Mouse (Mus musculus): ENCODE data around the gene Hk1. TPM values are rescaled to one million over a fixed set of nuclear protein-coding genes. Genes with fewer than 3 reads are reported as not detected.
A peak's percentile ranks its signal among the peaks of the same experiment; 100 is the strongest.

Hk1 gene
- polyA plus RNA-seq, 1 experiment from 2014 or later, result 33.7 TPM

DNA sequence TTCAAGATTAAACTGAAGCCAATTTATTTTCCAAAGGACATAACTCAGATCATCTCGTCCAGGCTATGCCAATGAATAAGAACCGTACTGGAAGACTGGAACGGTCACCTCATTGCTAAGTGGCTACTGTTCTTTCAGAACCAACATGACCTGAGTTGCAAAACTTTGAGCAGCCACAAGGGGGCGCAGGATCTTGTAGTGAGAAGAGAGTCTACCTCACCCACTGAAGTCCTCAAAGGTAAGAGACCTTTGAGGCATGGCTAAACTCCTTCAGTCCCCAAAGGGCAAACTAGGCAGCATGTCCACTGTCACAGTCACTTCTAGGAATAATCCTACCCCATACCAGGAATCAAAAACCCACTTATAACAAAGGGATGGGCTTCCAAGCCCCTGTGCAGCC lies 104.5 kb downstream of the Hk1 start:
- H3K4me3 ChIP-seq, result no peak overlapping the region
- H3K9me3 ChIP-seq (replicated peaks), result no peaks in the 10 kb centered on the region
- 40% methylated on average over 4 of the region's 4 CpGs for WGBS
- H3K4me1 ChIP-seq, result no peaks in the 10 kb centered on the region
- DNase-seq (ENCODE audit: low spot score), result peak; percentile 90
- no peaks in the 10 kb centered on the region for H3K27me3 ChIP-seq (ENCODE audit: low read depth, poor library complexity, severe bottlenecking)
- no peak overlapping the region for H3K27ac ChIP-seq
- peaks cover 22% of the 10 kb centered on the region for H3K36me3 ChIP-seq

DNA sequence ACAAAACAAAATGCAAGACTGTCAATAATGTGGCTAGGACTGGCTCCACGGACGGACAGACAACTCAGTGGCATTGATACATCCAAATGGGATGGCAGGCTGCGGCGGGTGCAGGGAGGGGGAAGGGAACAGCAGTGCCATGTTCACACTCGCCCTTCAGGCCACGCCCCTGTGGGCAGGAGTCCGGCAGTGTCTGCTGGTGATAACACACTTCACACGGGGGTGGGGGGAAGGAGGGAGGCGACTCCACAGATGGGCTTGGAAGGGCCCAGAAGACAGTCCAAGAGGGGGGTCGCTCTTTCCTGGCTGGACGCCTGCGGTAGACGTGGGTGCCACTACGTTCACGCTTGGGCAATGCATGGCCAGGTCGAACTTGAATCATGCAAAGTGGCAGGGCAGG lies 110.4 kb downstream of the Hk1 start:
- peaks cover 19% of the 10 kb centered on the region for H3K36me3 ChIP-seq
- H3K9me3 ChIP-seq (replicated peaks), result no peaks in the 10 kb centered on the region
- no peak for DNase-seq (ENCODE audit: low spot score)
- H3K4me3 ChIP-seq, result no peak overlapping the region
- H3K4me1 ChIP-seq, result no peaks in the 10 kb centered on the region
- 76% methylated on average over 16 of the region's 16 CpGs for WGBS
- no peaks in the 10 kb centered on the region for H3K27me3 ChIP-seq (ENCODE audit: low read depth, poor library complexity, severe bottlenecking)
- no peak overlapping the region for H3K27ac ChIP-seq

DNA sequence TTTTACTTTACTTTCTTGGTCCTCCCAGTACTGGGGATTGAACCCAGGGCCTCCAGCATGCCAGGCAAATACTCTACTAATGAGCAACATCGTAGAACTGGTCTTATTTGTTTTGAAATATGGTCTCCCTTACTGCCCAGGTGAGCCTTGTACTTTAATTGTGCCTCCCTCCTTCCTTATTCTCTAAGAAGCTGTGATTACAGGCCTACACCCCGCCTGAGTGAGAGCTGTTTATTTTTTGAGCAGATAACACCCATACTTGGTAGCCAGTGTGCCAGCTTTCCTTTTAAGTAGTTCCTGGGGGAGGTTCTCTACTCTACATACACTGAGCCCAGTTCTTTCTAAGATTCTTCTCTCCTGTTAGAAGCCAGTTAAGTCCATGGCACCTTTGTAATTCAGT lies 115.4 kb downstream of the Hk1 start:
- H3K36me3 ChIP-seq, result peaks cover 3% of the 10 kb centered on the region
- 41% methylated on average over 2 of the region's 2 CpGs for whole genome bisulfite sequencing
- no peak overlapping the region for H3K4me3 ChIP-seq
- H3K27me3 ChIP-seq (ENCODE audit: low read depth, poor library complexity, severe bottlenecking), result no peaks in the 10 kb centered on the region
- H3K27ac ChIP-seq, result no peak overlapping the region
- H3K9me3 ChIP-seq (replicated peaks), result no peaks in the 10 kb centered on the region
- H3K4me1 ChIP-seq, result peaks cover 14% of the 10 kb centered on the region
- DNase-seq (ENCODE audit: low spot score), result no peak

DNA sequence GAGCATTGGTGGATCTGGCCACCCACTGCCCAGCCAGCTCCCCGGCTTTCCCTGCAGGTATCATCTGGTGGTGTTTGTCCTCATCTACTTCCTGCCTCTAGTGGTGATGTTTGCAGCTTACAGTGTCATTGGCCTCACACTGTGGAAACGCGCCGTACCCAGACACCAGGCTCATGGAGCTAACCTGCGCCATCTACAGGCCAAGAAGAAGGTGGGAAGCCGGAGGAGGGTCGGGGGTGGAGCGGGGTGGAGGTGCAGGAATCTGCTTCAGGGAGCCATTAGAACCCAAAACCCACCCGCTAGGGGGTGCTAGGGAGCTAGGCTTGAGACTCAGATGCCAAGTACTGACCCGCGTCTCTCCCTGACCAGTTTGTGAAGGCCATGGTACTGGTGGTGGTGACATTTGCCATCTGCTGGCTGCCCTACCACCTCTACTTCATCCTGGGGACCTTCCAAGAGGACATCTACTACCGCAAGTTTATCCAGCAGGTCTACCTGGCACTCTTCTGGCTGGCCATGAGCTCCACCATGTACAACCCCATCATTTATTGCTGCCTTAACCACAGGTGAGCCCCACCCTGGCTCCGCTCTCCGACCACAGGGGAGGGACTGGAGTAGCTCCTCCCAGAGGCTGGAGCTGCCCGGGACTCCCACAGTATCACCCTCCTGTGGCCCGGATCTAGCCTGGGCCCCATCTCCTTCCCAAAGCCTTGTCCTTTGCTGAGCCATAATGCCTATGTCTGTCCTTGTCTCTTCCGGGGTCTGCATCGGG lies 118.4 kb downstream of the Hk1 start:
- Histone ChIP-seq H3K36me3 (no peaks in the 10 kb centered on the region), H3K9me3 (replicated peaks) (no peaks in the 10 kb centered on the region), H3K27ac (no peak overlapping the region), H3K4me3 (no peak overlapping the region), H3K27me3 (ENCODE audit: low read depth, poor library complexity, severe bottlenecking) (no peaks in the 10 kb centered on the region), H3K4me1 (peaks cover 14% of the 10 kb centered on the region)
- DNase-seq (ENCODE audit: low spot score), result peak; percentile 91
- 17% methylated on average over 18 of the region's 18 CpGs for WGBS

DNA sequence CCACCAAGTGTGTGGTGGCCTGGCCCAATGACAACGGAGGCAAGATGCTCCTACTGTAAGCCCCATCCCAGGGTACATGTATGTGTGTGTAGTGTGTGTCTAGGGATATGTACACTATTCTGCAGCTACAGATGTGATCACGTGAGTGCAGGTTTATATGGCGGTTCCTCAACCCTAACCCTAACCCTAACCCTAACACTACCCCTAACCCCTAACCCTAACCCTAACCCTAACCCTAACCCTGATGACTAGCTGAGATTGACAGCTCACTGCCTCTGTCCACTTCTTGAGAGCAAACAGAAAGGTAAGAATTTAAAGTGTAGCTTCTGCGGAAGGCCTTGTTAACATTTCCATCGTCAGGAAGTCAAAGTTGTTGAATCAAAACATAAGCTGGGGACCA lies 121.4 kb downstream of the Hk1 start:
- Histone ChIP-seq H3K9me3 (replicated peaks) (no peaks in the 10 kb centered on the region), H3K4me3 (no peak overlapping the region), H3K27ac (no peak overlapping the region), H3K4me1 (peaks cover 14% of the 10 kb centered on the region), H3K27me3 (ENCODE audit: low read depth, poor library complexity, severe bottlenecking) (no peaks in the 10 kb centered on the region), H3K36me3 (no peaks in the 10 kb centered on the region)
- WGBS, result 90% methylated on average over 5 of the region's 5 CpGs
- DNase-seq (ENCODE audit: low spot score), result no peak

DNA sequence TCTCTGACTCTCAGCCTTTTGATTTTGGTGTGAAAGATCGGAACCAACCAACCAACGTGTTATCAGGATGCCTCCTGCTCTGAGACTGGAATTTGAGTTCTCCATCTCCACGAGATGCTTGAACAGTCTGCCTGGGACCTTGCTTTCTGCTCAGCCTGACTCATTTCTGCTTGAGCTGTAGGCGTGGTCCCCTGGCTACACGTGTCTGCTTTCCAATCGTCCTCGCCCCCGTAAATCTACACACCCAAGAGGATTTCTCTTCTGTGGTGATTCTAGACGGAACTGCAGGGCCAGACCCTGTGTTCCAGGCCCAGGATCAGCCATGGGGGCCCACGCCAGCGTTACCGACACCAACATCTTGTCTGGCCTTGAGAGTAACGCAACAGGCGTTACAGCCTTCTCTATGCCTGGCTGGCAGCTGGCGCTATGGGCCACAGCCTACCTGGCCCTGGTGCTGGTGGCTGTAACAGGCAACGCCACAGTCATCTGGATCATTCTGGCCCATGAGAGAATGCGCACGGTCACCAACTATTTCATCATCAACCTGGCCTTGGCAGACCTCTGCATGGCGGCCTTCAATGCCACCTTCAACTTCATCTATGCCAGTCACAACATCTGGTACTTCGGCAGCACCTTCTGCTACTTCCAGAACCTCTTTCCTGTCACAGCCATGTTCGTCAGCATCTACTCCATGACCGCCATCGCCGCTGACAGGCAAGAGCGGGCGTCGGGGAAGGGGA lies 127.0 kb downstream of the Hk1 start:
- no peak overlapping the region for H3K4me3 ChIP-seq
- 0 out of 2 replicates have a peak, but pooled peaks cover 3% of the 10 kb centered on the region for H3K4me1 ChIP-seq
- DNase-seq (ENCODE audit: low spot score), result no peak
- H3K27me3 ChIP-seq (ENCODE audit: low read depth, poor library complexity, severe bottlenecking), result peaks cover 13% of the 10 kb centered on the region
- no peak overlapping the region for H3K27ac ChIP-seq
- H3K9me3 ChIP-seq (replicated peaks), result no peaks in the 10 kb centered on the region
- H3K36me3 ChIP-seq, result no peaks in the 10 kb centered on the region
- WGBS, result 88% methylated on average over 27 of the region's 27 CpGs

DNA sequence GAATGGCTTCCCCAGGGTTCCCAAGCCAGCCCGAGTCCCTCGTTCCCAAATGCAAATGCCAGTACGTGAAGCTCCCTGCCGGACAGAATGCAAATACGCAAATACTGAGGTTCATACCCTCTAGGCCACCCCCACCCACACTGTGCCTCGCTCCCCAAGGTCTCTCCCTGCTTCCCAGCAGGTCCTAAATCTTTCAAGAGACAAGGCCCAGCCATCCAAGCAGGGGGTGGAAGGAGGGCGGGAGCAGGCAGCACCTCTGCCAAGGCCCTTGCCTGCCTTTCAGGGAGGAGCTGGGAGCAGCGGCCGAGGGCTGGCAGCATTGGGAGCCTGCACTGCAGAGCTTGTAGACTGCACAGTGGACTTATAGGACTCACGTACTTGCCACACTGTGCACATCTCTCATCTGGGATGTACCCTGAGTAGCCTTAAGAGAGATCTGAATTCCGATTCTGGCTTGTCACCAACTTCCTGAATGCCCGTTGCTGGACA lies 127.7 kb downstream of the Hk1 start, which contains the start of gene Tacr2:
Gene Tacr2, plus strand, starts transcription at position 439 of the 489 bp plus-strand sequence.
- Histone ChIP-seq H3K36me3 (no peaks in the 10 kb centered on the region), H3K27me3 (ENCODE audit: low read depth, poor library complexity, severe bottlenecking) (peaks cover 13% of the 10 kb centered on the region), H3K9me3 (replicated peaks) (no peaks in the 10 kb centered on the region), H3K27ac (no peak within 1 kb of the TSS), H3K4me3 (no peak within 1 kb of the TSS), H3K4me1 (peaks cover 3% of the 10 kb centered on the region; the same call in 1 of the 2 replicates)
- 51% methylated on average over 12 of the region's 12 CpGs for WGBS
- no peak for DNase-seq (ENCODE audit: low spot score)

DNA sequence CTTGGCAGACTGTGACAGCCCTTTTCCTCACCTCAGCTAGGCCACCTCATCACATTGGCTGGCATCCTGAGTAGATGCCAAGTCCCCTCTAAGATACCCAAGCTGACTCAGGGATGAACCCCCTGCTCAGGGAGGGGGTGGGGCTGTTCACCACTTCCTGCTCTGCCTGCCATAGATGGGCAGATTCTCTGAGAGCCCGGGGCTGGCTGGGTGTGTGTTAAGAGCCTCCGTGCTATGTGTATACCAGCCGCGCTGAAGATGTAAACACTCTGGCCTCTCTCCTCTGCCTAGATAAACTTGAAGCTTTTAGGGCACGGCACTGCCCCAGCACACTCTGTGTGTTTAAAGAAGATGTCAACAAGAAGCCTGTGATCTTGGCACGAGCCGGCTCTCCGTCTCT lies 131.9 kb downstream of the Hk1 start:
- WGBS, result 49% methylated on average over 8 of the region's 8 CpGs
- peaks cover 10% of the 10 kb centered on the region for H3K27me3 ChIP-seq (ENCODE audit: low read depth, poor library complexity, severe bottlenecking)
- peaks cover 3% of the 10 kb centered on the region; the same call in 1 of the 2 replicates for H3K4me1 ChIP-seq
- no peak overlapping the region for H3K4me3 ChIP-seq
- no peaks in the 10 kb centered on the region for H3K9me3 ChIP-seq (replicated peaks)
- DNase-seq (ENCODE audit: low spot score), result no peak
- H3K36me3 ChIP-seq, result no peaks in the 10 kb centered on the region
- H3K27ac ChIP-seq, result no peak overlapping the region

DNA sequence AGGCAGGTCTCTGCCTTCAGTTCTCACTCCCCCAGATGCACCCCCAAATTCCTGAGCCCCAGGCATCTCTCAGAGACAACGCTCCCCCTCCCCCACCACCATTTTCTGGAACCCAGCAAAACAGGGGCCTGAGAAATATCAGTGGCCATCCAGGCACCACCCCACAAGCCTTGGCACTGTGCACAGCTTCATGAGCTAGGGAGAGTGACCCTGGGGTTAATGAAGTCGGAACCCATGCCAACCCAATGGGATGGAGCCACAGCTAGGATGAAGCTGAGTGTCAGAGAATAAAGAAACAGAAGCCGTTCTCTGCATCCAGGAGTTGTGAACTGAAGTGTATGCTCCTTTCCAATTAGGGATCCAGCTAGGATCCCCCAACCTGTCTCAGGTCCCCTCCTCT lies 132.6 kb downstream of the Hk1 start:
- no peaks in the 10 kb centered on the region for H3K36me3 ChIP-seq
- H3K27me3 ChIP-seq (ENCODE audit: low read depth, poor library complexity, severe bottlenecking), result peaks cover 5% of the 10 kb centered on the region; the same call in 1 of the 2 replicates
- no peak overlapping the region for H3K27ac ChIP-seq
- H3K4me1 ChIP-seq, result peaks cover 3% of the 10 kb centered on the region; the same call in 1 of the 2 replicates
- H3K9me3 ChIP-seq (replicated peaks), result no peaks in the 10 kb centered on the region
- no peak for DNase-seq (ENCODE audit: low spot score)
- WGBS, result 75% methylated on average over 3 of the region's 3 CpGs
- no peak overlapping the region for H3K4me3 ChIP-seq

DNA sequence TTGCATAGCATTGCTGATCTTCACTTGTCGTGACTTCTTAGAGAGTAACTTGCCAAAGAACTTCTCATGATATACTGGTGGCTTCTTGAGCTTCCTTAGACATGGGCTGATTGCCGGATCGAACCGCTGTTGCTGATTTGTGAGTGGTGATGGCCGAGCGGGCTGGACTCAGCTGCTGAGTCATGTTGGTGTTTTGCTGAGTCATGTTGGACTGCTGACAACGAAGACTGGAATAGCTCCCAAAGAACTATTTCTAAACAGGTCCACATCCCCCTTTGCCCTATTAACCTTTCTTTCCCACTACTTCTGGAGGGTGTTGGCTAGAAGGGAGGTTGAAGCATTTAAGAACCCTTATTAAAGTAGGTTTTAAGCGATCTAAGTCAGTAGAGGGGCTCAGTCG lies 135.6 kb downstream of the Hk1 start:
- Histone ChIP-seq H3K4me3 (no peak overlapping the region), H3K27ac (no peak overlapping the region), H3K27me3 (ENCODE audit: low read depth, poor library complexity, severe bottlenecking) (no peaks in the 10 kb centered on the region), H3K4me1 (peaks cover 7% of the 10 kb centered on the region), H3K36me3 (no peaks in the 10 kb centered on the region), H3K9me3 (replicated peaks) (no peaks in the 10 kb centered on the region)
- WGBS, result 93% methylated on average over 9 of the region's 9 CpGs
- DNase-seq (ENCODE audit: low spot score), result no peak

DNA sequence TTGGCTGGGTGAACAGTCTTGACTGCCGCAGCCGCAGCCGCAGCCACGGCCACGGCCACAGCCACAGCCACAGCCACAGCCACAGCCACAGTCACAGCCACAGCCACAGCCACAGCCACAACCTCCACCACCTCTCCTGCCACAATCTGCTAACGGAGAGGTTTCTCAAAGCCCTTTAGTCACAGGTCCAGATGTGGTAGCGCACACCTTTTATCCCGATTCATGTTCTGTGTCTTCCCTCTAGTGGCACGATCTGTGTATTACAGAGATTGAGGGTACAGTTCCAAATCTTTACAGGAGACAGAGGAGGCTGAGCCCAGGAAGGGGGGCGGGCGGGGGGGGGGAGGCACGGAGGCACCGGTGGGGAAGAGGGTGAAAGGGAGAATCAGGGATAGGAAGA lies 136.8 kb downstream of the Hk1 start:
- Histone ChIP-seq H3K4me1 (peaks cover 7% of the 10 kb centered on the region), H3K4me3 (no peak overlapping the region), H3K27ac (no peak overlapping the region), H3K36me3 (no peaks in the 10 kb centered on the region), H3K9me3 (replicated peaks) (no peaks in the 10 kb centered on the region), H3K27me3 (ENCODE audit: low read depth, poor library complexity, severe bottlenecking) (no peaks in the 10 kb centered on the region)
- WGBS, result 59% methylated on average over 13 of the region's 13 CpGs
- peak; percentile 41 for DNase-seq (ENCODE audit: low spot score)

DNA sequence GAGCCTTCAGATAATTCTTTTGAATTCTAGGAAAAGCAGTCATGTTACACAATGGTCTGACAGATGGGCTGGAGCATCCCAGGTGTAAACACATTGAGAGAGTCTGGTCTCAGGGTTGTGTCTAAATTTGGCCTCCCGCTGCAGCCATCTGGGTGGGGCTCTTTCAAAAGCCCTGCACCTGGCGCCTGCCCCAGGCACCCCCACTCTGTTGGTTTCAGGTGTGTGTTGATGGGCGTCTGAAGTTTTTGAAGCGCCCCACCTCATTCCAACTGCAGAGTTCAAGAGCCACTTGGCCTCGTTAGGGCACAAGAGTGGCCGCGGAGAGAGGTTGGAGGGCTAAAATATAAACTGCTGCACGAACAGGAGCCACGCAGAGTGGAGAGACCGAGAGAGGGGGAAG lies 137.3 kb downstream of the Hk1 start:
- DNase-seq (ENCODE audit: low spot score), result no peak
- 85% methylated on average over 10 of the region's 10 CpGs for WGBS

DNA sequence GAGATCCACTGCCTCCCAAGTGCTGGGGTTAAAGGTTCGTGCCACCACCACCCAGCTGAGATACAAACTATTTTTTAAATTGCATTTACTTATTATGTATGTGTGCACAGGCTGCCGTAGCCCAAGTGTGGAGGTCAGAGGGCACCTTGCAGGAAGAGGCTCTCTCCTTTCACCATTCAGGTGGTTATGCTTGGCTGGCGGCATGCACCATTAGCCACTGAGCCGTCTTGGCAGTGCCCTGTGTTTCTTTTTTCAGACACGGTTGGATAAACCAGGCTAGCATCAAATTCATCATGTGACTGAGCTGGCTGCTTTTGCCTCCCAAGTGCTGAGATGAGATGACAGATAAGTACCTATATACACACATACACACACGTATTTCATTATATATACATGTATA lies 140.4 kb downstream of the Hk1 start:
- Histone ChIP-seq H3K4me3 (no peak overlapping the region), H3K27me3 (ENCODE audit: low read depth, poor library complexity, severe bottlenecking) (0 out of 2 replicates have a peak, but pooled peaks cover 5% of the 10 kb centered on the region), H3K36me3 (no peaks in the 10 kb centered on the region), H3K4me1 (peaks cover 7% of the 10 kb centered on the region), H3K27ac (no peak overlapping the region), H3K9me3 (replicated peaks) (no peaks in the 10 kb centered on the region)
- 71% methylated on average over 6 of the region's 6 CpGs for WGBS
- no peak for DNase-seq (ENCODE audit: low spot score)

More for the DNA sequence above, 137.3 kb downstream of the Hk1 start:
- no peaks in the 10 kb centered on the region for H3K9me3 ChIP-seq (replicated peaks)
- no peaks in the 10 kb centered on the region for H3K36me3 ChIP-seq
- no peak overlapping the region for H3K4me3 ChIP-seq
- peaks cover 7% of the 10 kb centered on the region for H3K4me1 ChIP-seq
- no peak overlapping the region for H3K27ac ChIP-seq
- no peaks in the 10 kb centered on the region for H3K27me3 ChIP-seq (ENCODE audit: low read depth, poor library complexity, severe bottlenecking)

Data from limb, embryonic 10.5 days (tissue).